Mouse (Mus musculus) E14TG2a.4 (cell line): ENCODE data around the gene Popdc2.

Source experiments
- H3K27me3 ChIP-seq: 2 replicates; pipeline ENCODE4 v1.6.1; 2014; ENCODE audit warnings: low read length, control low read depth; ENCODE audit not compliant: insufficient read depth
- H3K36me3 ChIP-seq: 2 replicates; pipeline ENCODE4 v1.6.1; 2014; ENCODE audit warnings: low read length, control low read depth; ENCODE audit not compliant: insufficient read depth
- H3K4me1 ChIP-seq: replicated peaks from 2 replicates; pipeline ENCODE4 v1.6.1; 2014; ENCODE audit warnings: low read depth, low read length, control low read depth
- H3K4me3 ChIP-seq: replicated peaks from 2 replicates; pipeline ENCODE4 v1.5.1; 2014; ENCODE audit warnings: mild to moderate bottlenecking, low read length
- H3K9me3 ChIP-seq: 2 replicates; pipeline ENCODE4 v1.6.1; 2014; ENCODE audit warnings: low read length, control low read depth
- CTCF ChIP-seq: conservative IDR thresholded peaks from 2 replicates; pipeline ENCODE4 v1.5.1; 2014; ENCODE audit warnings: low read length
- NANOG ChIP-seq: IDR thresholded peaks from 2 replicates; pipeline ENCODE4 v1.6.1; 2014; ENCODE audit warnings: borderline replicate concordance, low read length, mixed read lengths
- POU5F1 ChIP-seq: IDR thresholded peaks from 2 replicates; pipeline ENCODE4 v1.6.1; 2014; ENCODE audit warnings: low read length, borderline replicate concordance

Popdc2 gene

GRCm38 (mm10) chr16:38341396-38342324 is 20.3 kb upstream of the Popdc2 start, which contains the start of gene Maats1:
TSS of gene Maats1 (minus strand) at chr16:38342143.
- peaks cover 21% of the 10 kb centered on the region for H3K4me1 ChIP-seq

GRCm38 (mm10) chr16:38344941-38345725 is 16.9 kb upstream of the Popdc2 start:
- TF ChIP-seq CTCF (peak; percentile 21), POU5F1 (no peak)
- Histone ChIP-seq H3K27me3 (no peaks in the 10 kb centered on the region), H3K4me3 (no peak overlapping the region), H3K36me3 (peaks cover 18% of the 10 kb centered on the region), H3K4me1 (peaks cover 34% of the 10 kb centered on the region), H3K9me3 (no peaks in the 10 kb centered on the region)

More at GRCm38 (mm10) chr16:38341396-38342324, 20.3 kb upstream of the Popdc2 start, which contains the start of gene Maats1:
- Histone ChIP-seq H3K36me3 (no peaks in the 10 kb centered on the region), H3K27me3 (no peaks in the 10 kb centered on the region), H3K9me3 (no peaks in the 10 kb centered on the region), H3K4me3 (peak within 1 kb of the TSS; percentile 75)
- no peak for TF ChIP-seq NANOG

GRCm38 (mm10) chr16:38346529-38347325 is 15.3 kb upstream of the Popdc2 start, which contains the start of the genes Cox17 and Gm21987:
TSS of gene Cox17 (plus strand) at chr16:38346991.
TSS of gene Gm21987 (plus strand) at chr16:38347040.
- Histone ChIP-seq H3K9me3 (no peaks in the 10 kb centered on the region), H3K36me3 (peaks cover 34% of the 10 kb centered on the region), H3K4me3 (peak within 1 kb of the TSS; percentile 98), H3K27me3 (no peaks in the 10 kb centered on the region), H3K4me1 (peaks cover 31% of the 10 kb centered on the region)
- TF ChIP-seq NANOG (no peak), CTCF (no peak), POU5F1 (no peak)

- Histone ChIP-seq H3K9me3 (no peaks in the 10 kb centered on the region), H3K27me3 (no peaks in the 10 kb centered on the region), H3K36me3 (peaks cover 42% of the 10 kb centered on the region), H3K4me1 (peaks cover 32% of the 10 kb centered on the region), H3K4me3 (peak overlapping the region; percentile 98)
- TF ChIP-seq NANOG, result no peak
- no peak for TF ChIP-seq CTCF
- TF ChIP-seq POU5F1, result no peak
Measured at GRCm38 (mm10) chr16:38347588-38347987, 14.4 kb upstream of the Popdc2 start.

- no peaks in the 10 kb centered on the region for H3K9me3 ChIP-seq
- no peaks in the 10 kb centered on the region for H3K27me3 ChIP-seq
- TF ChIP-seq NANOG (no peak), POU5F1 (no peak), CTCF (no peak)
- H3K36me3 ChIP-seq, result peaks cover 47% of the 10 kb centered on the region
- peaks cover 28% of the 10 kb centered on the region for H3K4me1 ChIP-seq
- H3K4me3 ChIP-seq, result peak overlapping the region; percentile 98
Measured at GRCm38 (mm10) chr16:38348217-38348761, 13.7 kb upstream of the Popdc2 start.

- H3K4me3 ChIP-seq, result no peak overlapping the region
- TF ChIP-seq CTCF (no peak), NANOG (no peak), POU5F1 (no peak)
- peaks cover 55% of the 10 kb centered on the region for H3K36me3 ChIP-seq
- H3K27me3 ChIP-seq, result no peaks in the 10 kb centered on the region
- peaks cover 27% of the 10 kb centered on the region for H3K4me1 ChIP-seq
- H3K9me3 ChIP-seq, result no peaks in the 10 kb centered on the region
Measured at GRCm38 (mm10) chr16:38349881-38350280, 12.1 kb upstream of the Popdc2 start.

GRCm38 (mm10) chr16:38350361-38350855 is 11.6 kb upstream of the Popdc2 start:
- Histone ChIP-seq H3K27me3 (no peaks in the 10 kb centered on the region), H3K9me3 (no peaks in the 10 kb centered on the region), H3K36me3 (peaks cover 55% of the 10 kb centered on the region), H3K4me1 (peaks cover 27% of the 10 kb centered on the region), H3K4me3 (no peak overlapping the region)
- TF ChIP-seq POU5F1 (no peak), CTCF (no peak), NANOG (no peak)

- H3K4me3 ChIP-seq, result no peak overlapping the region
- H3K27me3 ChIP-seq, result no peaks in the 10 kb centered on the region
- H3K36me3 ChIP-seq, result peaks cover 55% of the 10 kb centered on the region
- peaks cover 27% of the 10 kb centered on the region for H3K4me1 ChIP-seq
- TF ChIP-seq POU5F1 (no peak), NANOG (no peak), CTCF (no peak)
- no peaks in the 10 kb centered on the region for H3K9me3 ChIP-seq
Measured at GRCm38 (mm10) chr16:38350939-38351338, 11.1 kb upstream of the Popdc2 start.
